Mouse (Mus musculus) kidney, adult 2 months (tissue): ENCODE measurements around the gene Zfp42.

ENCODE experiments used
- CTCF ChIP-seq: fragments of 200-500 bp; conservative IDR thresholded peaks from 2 replicates; pipeline ENCODE4 v1.5.1; 2011; ENCODE audit warnings: low read depth, mild to moderate bottlenecking, control low read depth, low read length, moderate library complexity, mixed read lengths; ENCODE audit not compliant: insufficient read depth, insufficient read length
- POLR2A ChIP-seq: fragments of 200-500 bp; IDR thresholded peaks from one replicate; pipeline ENCODE4 v1.6.1; 2011; ENCODE audit warnings: low read depth, low read length, control low read depth

- TF ChIP-seq CTCF = no peak
- no peak for TF ChIP-seq POLR2A
These were observed 16.2 kb downstream of the Zfp42 start for GRCm38 (mm10) chr8:43290424-43291111.
